Mouse (Mus musculus): ENCODE data around the gene Med18. TPM values are rescaled to one million over a fixed set of nuclear protein-coding genes. Genes with fewer than 3 reads are reported as not detected.
"Not testable (repeated sequence)": the region's sequence is repeated elsewhere in the genome, so short reads cannot be mapped to it uniquely, and the experiment has no call there.

Med18 gene
- polyA plus RNA-seq, 1 experiment from 2014 or later: 16.4 TPM

DNA sequence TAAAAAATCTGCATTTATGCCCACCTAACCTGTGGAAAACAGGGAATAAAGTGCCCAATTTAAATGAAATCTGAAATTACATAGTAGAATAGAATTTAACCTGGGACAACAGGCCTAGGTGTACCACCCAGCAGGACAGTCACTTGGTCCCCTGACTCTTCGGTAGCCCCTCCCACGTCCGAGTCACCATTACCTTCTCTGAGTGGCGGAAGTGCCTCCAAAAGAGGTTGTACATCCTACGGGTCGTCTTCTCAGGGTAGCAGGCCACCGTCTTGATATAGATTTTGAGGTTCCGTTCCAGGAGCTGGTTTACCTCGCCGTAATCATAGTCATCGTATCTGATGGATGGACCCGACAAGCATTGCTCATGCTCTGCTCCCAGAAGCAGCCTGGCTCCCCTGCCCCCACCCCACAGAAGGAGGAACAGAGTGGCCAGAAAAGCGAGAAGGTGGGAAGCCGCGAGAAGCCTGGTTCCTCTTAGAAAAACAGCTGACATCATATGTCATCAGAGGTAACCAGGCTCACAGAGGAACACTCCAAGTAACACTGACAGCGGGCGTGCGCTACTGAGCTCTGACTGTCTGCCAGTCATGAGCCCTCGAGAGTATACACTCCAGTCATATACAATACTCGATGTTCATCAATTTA lies 30.7 kb upstream of the Med18 start:
- peaks cover 65% of the 10 kb centered on the region for H3K36me3 ChIP-seq
- H3K27ac ChIP-seq (ENCODE audit: poor library complexity, severe bottlenecking): no peak overlapping the region
- H3K4me2 ChIP-seq: no peak overlapping the region
- peaks cover 17% of the 10 kb centered on the region for H3K4me1 ChIP-seq (replicated peaks)
- no peaks in the 10 kb centered on the region for H3K27me3 ChIP-seq (replicated peaks)
- no peak for ATAC-seq (ENCODE audit: insufficient number of reproducible peaks, low FRiP score)
- no peaks in the 10 kb centered on the region for H3K9me3 ChIP-seq (replicated peaks)
- H3K4me3 ChIP-seq: no peak overlapping the region
- no peak overlapping the region for H3K9ac ChIP-seq
- 81% methylated on average over 20 of the region's 20 CpGs for WGBS

- 66% methylated on average over 10 of the region's 10 CpGs for WGBS
- Histone ChIP-seq H3K27me3 (replicated peaks) (no peaks in the 10 kb centered on the region), H3K27ac (ENCODE audit: poor library complexity, severe bottlenecking) (no peak overlapping the region), H3K4me3 (no peak overlapping the region), H3K4me1 (replicated peaks) (peaks cover 19% of the 10 kb centered on the region), H3K9me3 (replicated peaks) (no peaks in the 10 kb centered on the region), H3K36me3 (peaks cover 47% of the 10 kb centered on the region), H3K4me2 (no peak overlapping the region), H3K9ac (no peak overlapping the region)
- ATAC-seq (ENCODE audit: insufficient number of reproducible peaks, low FRiP score): no peak
Observed at GRCm38 (mm10) chr4:132492178-132493060, 28.7 kb upstream of the Med18 start.

GRCm38 (mm10) chr4:132491748-132492147 lies 28.0 kb upstream of the Med18 start:
- 69% methylated on average over 6 of the region's 6 CpGs for WGBS
- Histone ChIP-seq H3K36me3 (peaks cover 41% of the 10 kb centered on the region), H3K9ac (no peak overlapping the region), H3K4me3 (no peak overlapping the region), H3K4me2 (no peak overlapping the region), H3K9me3 (replicated peaks) (no peaks in the 10 kb centered on the region), H3K27me3 (replicated peaks) (no peaks in the 10 kb centered on the region), H3K27ac (ENCODE audit: poor library complexity, severe bottlenecking) (no peak overlapping the region), H3K4me1 (replicated peaks) (peaks cover 19% of the 10 kb centered on the region)
- ATAC-seq (ENCODE audit: insufficient number of reproducible peaks, low FRiP score): no peak

- no peak overlapping the region for H3K4me2 ChIP-seq
- H3K4me1 ChIP-seq (replicated peaks): peaks cover 19% of the 10 kb centered on the region
- H3K27ac ChIP-seq (ENCODE audit: poor library complexity, severe bottlenecking): no peak overlapping the region
- no peak overlapping the region for H3K9ac ChIP-seq
- H3K9me3 ChIP-seq (replicated peaks): no peaks in the 10 kb centered on the region
- ATAC-seq (ENCODE audit: insufficient number of reproducible peaks, low FRiP score): no peak
- no peaks in the 10 kb centered on the region for H3K27me3 ChIP-seq (replicated peaks)
- no peak overlapping the region for H3K4me3 ChIP-seq
- WGBS: 88% methylated on average over 8 of the region's 8 CpGs
- peaks cover 34% of the 10 kb centered on the region for H3K36me3 ChIP-seq
Observed at GRCm38 (mm10) chr4:132491057-132491456, 27.3 kb upstream of the Med18 start.

GRCm38 (mm10) chr4:132490273-132491010 lies 26.7 kb upstream of the Med18 start:
- H3K9ac ChIP-seq: no peak overlapping the region
- no peaks in the 10 kb centered on the region for H3K27me3 ChIP-seq (replicated peaks)
- H3K9me3 ChIP-seq (replicated peaks): no peaks in the 10 kb centered on the region
- peaks cover 19% of the 10 kb centered on the region for H3K4me1 ChIP-seq (replicated peaks)
- H3K27ac ChIP-seq (ENCODE audit: poor library complexity, severe bottlenecking): no peak overlapping the region
- 91% methylated on average over 15 of the region's 15 CpGs for WGBS
- no peak for ATAC-seq (ENCODE audit: insufficient number of reproducible peaks, low FRiP score)
- H3K36me3 ChIP-seq: peaks cover 30% of the 10 kb centered on the region
- H3K4me2 ChIP-seq: no peak overlapping the region
- H3K4me3 ChIP-seq: no peak overlapping the region

GRCm38 (mm10) chr4:132488976-132489375 lies 25.3 kb upstream of the Med18 start:
- Histone ChIP-seq H3K4me3 (no peak overlapping the region), H3K4me1 (replicated peaks) (peaks cover 19% of the 10 kb centered on the region), H3K27ac (ENCODE audit: poor library complexity, severe bottlenecking) (no peak overlapping the region), H3K9me3 (replicated peaks) (no peaks in the 10 kb centered on the region), H3K27me3 (replicated peaks) (no peaks in the 10 kb centered on the region), H3K4me2 (no peak overlapping the region), H3K9ac (no peak overlapping the region), H3K36me3 (peaks cover 20% of the 10 kb centered on the region)
- 69% methylated on average over 6 of the region's 6 CpGs for WGBS
- ATAC-seq (ENCODE audit: insufficient number of reproducible peaks, low FRiP score): no peak

- ATAC-seq (ENCODE audit: insufficient number of reproducible peaks, low FRiP score): no peak
- H3K36me3 ChIP-seq: peaks cover 15% of the 10 kb centered on the region
- H3K4me3 ChIP-seq: no peak overlapping the region
- no peak overlapping the region for H3K27ac ChIP-seq (ENCODE audit: poor library complexity, severe bottlenecking)
- H3K9me3 ChIP-seq (replicated peaks): no peaks in the 10 kb centered on the region
- no peak overlapping the region for H3K9ac ChIP-seq
- peaks cover 18% of the 10 kb centered on the region for H3K4me1 ChIP-seq (replicated peaks)
- WGBS: 77% methylated on average over 3 of the region's 3 CpGs
- H3K4me2 ChIP-seq: no peak overlapping the region
- H3K27me3 ChIP-seq (replicated peaks): no peaks in the 10 kb centered on the region
Observed at GRCm38 (mm10) chr4:132488521-132488920, 24.8 kb upstream of the Med18 start.

DNA sequence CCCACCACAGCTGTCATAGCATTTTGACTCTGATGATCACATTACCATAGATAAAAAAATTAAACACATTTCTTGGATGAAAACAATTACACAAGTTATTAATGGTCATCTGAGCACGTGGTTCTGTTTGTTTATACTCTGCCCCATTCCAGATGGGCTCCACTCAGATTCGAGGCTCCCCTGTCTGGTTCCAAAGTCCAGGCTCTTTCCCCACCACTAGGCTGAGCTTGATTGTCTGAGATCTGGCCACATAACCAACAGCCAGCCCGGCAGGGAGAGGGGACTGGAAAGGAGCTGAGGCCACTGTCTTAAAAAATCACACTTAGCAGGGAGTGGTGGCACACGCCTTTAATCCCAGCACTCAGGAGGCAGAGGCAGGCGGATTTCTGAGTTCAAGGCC lies 21.1 kb upstream of the Med18 start:
- whole genome bisulfite sequencing: 68% methylated on average over 5 of the region's 5 CpGs
- no peak overlapping the region for H3K4me2 ChIP-seq
- H3K4me1 ChIP-seq (replicated peaks): 0 out of 2 replicates have a peak, but pooled peaks cover 2% of the 10 kb centered on the region
- H3K9ac ChIP-seq: no peak overlapping the region
- H3K4me3 ChIP-seq: no peak overlapping the region
- no peaks in the 10 kb centered on the region for H3K27me3 ChIP-seq (replicated peaks)
- no peak for ATAC-seq (ENCODE audit: insufficient number of reproducible peaks, low FRiP score)
- no peaks in the 10 kb centered on the region for H3K36me3 ChIP-seq
- no peaks in the 10 kb centered on the region for H3K9me3 ChIP-seq (replicated peaks)
- no peak overlapping the region for H3K27ac ChIP-seq (ENCODE audit: poor library complexity, severe bottlenecking)

DNA sequence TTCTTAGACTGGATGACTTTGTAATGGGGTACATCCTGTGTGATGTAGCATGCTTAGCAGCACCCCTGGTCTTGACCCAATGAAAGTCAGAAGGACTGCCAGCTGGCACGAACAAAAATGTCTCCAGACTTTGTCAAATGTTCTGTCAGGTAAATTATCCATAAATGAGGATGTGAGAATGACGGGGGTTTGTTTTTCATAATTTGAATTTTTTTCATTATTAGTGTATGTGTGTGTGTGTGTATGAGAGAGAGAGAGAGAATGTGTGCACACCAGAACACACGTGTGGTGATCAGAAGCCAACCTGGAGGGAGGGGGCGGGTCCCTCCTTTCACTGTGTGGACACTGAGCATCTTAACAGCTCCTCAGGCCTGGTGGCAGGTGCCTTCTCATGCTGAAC lies 20.5 kb upstream of the Med18 start:
- 79% methylated on average over 4 of the region's 4 CpGs for WGBS
- Histone ChIP-seq H3K27ac (ENCODE audit: poor library complexity, severe bottlenecking) (no peak overlapping the region), H3K4me2 (no peak overlapping the region), H3K4me1 (replicated peaks) (0 out of 2 replicates have a peak, but pooled peaks cover 2% of the 10 kb centered on the region), H3K9ac (no peak overlapping the region), H3K4me3 (no peak overlapping the region), H3K36me3 (no peaks in the 10 kb centered on the region), H3K9me3 (replicated peaks) (no peaks in the 10 kb centered on the region), H3K27me3 (replicated peaks) (no peaks in the 10 kb centered on the region)
- ATAC-seq (ENCODE audit: insufficient number of reproducible peaks, low FRiP score): no peak

GRCm38 (mm10) chr4:132482956-132483608 lies 19.4 kb upstream of the Med18 start:
- Histone ChIP-seq H3K27me3 (replicated peaks) (no peaks in the 10 kb centered on the region), H3K36me3 (no peaks in the 10 kb centered on the region), H3K27ac (ENCODE audit: poor library complexity, severe bottlenecking) (no peak overlapping the region), H3K9ac (no peak overlapping the region), H3K4me1 (replicated peaks) (no peaks in the 10 kb centered on the region), H3K4me3 (no peak overlapping the region), H3K9me3 (replicated peaks) (no peaks in the 10 kb centered on the region), H3K4me2 (no peak overlapping the region)
- WGBS: 69% methylated on average over 13 of the region's 13 CpGs
- no peak for ATAC-seq (ENCODE audit: insufficient number of reproducible peaks, low FRiP score)

DNA sequence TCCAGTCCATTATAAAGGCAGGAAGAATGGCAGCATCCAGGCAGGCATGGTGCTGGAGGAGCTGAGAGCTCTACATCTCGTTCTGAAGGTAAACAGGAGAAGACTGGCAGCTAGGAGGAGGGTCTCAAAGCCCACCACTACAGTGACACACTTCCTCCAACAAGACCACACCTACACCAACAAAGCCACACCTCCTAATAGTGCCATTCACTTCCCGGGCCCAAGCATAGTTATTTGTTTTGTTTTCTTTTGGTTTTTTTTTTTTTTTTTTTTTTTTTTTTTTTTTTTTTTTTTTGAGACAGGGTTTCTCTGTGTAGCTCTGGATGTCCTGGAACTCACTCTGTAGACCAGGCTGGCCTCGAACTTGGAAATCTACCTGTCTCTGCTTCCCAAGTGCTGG lies 18.4 kb upstream of the Med18 start:
- not testable (repeated sequence) for H3K27ac ChIP-seq (ENCODE audit: poor library complexity, severe bottlenecking)

More for the DNA sequence above, 18.4 kb upstream of the Med18 start:
- not testable (repeated sequence) for H3K9ac ChIP-seq; H3K36me3 ChIP-seq; ATAC-seq (ENCODE audit: insufficient number of reproducible peaks, low FRiP score); H3K9me3 ChIP-seq (replicated peaks); H3K27me3 ChIP-seq (replicated peaks); H3K4me2 ChIP-seq; H3K4me3 ChIP-seq; H3K4me1 ChIP-seq (replicated peaks)
- 55% methylated on average over 3 of the region's 3 CpGs for WGBS

All from heart, embryonic 12.5 days (tissue).